Mouse (Mus musculus) forebrain, embryonic 15.5 days (tissue): ENCODE measurements at regions not wholly inside any gene's neighbourhood (a gene's known extent, or its start where the extent isn't known, plus 50 kb on each side); places are given as distances from the start of the nearest gene placed in this dataset.

ENCODE experiments used
- ATAC-seq: fragments of 200-750 bp; cut with Nextera tagmentation; replicated peaks from 2 replicates; pipeline ENCODE4 v1.8.0; 2017; ENCODE audit warnings: mild to moderate bottlenecking, moderate TSS enrichment, moderate library complexity
- H3K27ac ChIP-seq: fragments of 300-500 bp; sonication (generic); replicated peaks from 2 replicates; pipeline ENCODE4 v1.5.1; 2015; ENCODE audit warnings: mild to moderate bottlenecking, inconsistent platforms
- H3K27me3 ChIP-seq: fragments of 300-500 bp; sonication (generic); 2 replicates; pipeline ENCODE4 v1.6.1; 2015; ENCODE audit warnings: inconsistent platforms
- H3K36me3 ChIP-seq: fragments of 300-500 bp; sonication (generic); 2 replicates; pipeline ENCODE4 v1.6.1; 2015; ENCODE audit warnings: mild to moderate bottlenecking, inconsistent platforms
- H3K4me1 ChIP-seq: fragments of 300-500 bp; sonication (generic); 2 replicates; pipeline ENCODE4 v1.6.1; 2015; ENCODE audit warnings: inconsistent platforms
- H3K4me2 ChIP-seq: fragments of 300-500 bp; sonication (generic); replicated peaks from 2 replicates; pipeline ENCODE4 v1.6.1; 2015; ENCODE audit warnings: mild to moderate bottlenecking, inconsistent platforms
- H3K4me3 ChIP-seq: fragments of 300-500 bp; sonication (generic); 2 replicates; pipeline ENCODE4 v1.5.1; 2015; ENCODE audit warnings: mild to moderate bottlenecking, inconsistent platforms
- H3K9ac ChIP-seq: fragments of 300-500 bp; sonication (generic); replicated peaks from 2 replicates; pipeline ENCODE4 v1.6.1; 2015; ENCODE audit warnings: mild to moderate bottlenecking, inconsistent platforms
- H3K9me3 ChIP-seq: fragments of 300-500 bp; sonication (generic); 2 replicates; pipeline ENCODE4 v1.6.1; 2016; ENCODE audit warnings: inconsistent platforms
- WGBS: fragments of 180-500 bp; shearing (Covaris S2); methylation state at CpG from one replicate; pipeline ENCODE4 v1.1.7; 2015; ENCODE audit warnings: mixed read lengths; 5-methylcytosine and 5-hydroxymethylcytosine counted together

DNA sequence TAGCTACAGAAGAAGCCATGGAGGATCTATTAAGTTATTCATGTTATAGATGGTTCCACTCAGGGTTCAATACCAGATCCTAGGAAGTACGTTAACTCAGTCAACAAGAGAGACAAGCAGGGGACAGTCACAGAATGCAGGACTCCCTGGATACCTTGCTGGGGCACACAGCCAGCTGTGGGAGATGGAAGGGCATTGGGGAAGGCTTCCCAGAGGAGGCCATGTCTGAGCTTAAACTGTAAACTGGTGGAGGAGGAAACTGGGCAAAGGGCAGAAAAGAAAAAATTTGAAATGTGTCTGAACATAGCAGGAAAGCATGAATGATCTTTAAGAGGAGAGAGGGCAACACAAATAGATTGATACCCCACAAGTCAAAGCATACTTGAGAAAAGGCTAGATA is 229.5 kb downstream of the Emx2 start:
- Histone ChIP-seq H3K4me1 (no peaks in the 10 kb centered on the region), H3K9me3 (no peaks in the 10 kb centered on the region), H3K27ac (no peak overlapping the region), H3K9ac (no peak overlapping the region), H3K4me3 (no peak overlapping the region), H3K27me3 (no peaks in the 10 kb centered on the region), H3K4me2 (no peak overlapping the region), H3K36me3 (no peaks in the 10 kb centered on the region)
- 88% methylated on average over 1 of the region's 1 CpGs for WGBS
- ATAC-seq = no peak

DNA sequence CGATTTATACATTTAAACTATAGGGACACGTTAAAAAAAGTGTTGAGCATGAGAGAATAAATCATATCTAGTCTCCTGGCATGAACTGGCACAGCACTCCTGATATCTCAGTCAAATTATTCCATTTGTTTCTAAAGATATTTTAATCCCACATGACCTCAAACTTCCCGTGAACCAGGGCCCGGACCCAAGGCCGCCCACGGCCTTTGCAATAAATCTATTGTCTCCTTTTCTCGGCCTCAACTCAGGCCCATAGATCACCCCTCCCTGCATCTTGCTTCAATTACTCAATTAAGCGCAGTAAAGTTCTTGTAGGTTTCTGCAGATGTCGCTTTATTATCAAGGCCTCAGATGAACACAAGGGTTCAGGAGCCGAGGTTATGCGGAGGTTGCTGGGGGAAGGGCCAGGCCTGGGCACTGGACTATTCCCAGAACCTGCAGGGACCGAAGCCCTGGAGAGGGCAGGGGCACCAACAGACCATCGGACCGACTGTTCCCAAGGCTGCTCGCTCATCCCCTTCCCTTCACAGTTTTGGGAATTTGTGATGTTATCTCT is 233.4 kb downstream of the Emx2 start:
- Histone ChIP-seq H3K36me3 (no peaks in the 10 kb centered on the region), H3K4me2 (no peak overlapping the region), H3K4me3 (no peak overlapping the region), H3K27ac (no peak overlapping the region), H3K27me3 (no peaks in the 10 kb centered on the region), H3K9ac (no peak overlapping the region), H3K4me1 (no peaks in the 10 kb centered on the region), H3K9me3 (no peaks in the 10 kb centered on the region)
- 79% methylated on average over 15 of the region's 15 CpGs for WGBS
- ATAC-seq = no peak

DNA sequence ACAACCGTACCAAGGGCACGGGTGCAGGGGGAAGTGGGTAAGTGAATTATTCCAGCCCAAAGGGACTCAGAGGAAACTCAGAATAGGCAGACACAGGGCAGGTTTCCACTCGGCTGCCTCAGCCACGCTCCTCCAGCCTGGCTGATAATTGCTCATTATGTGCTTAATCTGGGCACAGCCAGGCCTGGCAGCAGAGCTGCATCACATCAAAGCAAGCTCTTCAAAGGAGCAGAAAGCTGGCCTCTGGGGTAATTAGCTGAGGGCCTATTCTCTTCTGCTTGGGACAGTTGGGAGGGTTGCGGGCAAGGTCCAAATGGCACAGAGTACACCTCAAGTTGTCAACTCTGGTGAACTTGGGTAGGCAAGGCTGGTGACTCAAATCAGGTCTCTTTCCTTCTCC is 239.5 kb downstream of the Emx2 start:
- H3K36me3 ChIP-seq = no peaks in the 10 kb centered on the region
- peak; percentile 93 for ATAC-seq
- no peaks in the 10 kb centered on the region for H3K27me3 ChIP-seq
- H3K27ac ChIP-seq = no peak overlapping the region
- no peak overlapping the region for H3K4me2 ChIP-seq
- 8% methylated on average over 5 of the region's 5 CpGs for WGBS
- H3K9ac ChIP-seq = no peak overlapping the region
- no peak overlapping the region for H3K4me3 ChIP-seq
- no peaks in the 10 kb centered on the region for H3K9me3 ChIP-seq
- peaks cover 11% of the 10 kb centered on the region for H3K4me1 ChIP-seq

DNA sequence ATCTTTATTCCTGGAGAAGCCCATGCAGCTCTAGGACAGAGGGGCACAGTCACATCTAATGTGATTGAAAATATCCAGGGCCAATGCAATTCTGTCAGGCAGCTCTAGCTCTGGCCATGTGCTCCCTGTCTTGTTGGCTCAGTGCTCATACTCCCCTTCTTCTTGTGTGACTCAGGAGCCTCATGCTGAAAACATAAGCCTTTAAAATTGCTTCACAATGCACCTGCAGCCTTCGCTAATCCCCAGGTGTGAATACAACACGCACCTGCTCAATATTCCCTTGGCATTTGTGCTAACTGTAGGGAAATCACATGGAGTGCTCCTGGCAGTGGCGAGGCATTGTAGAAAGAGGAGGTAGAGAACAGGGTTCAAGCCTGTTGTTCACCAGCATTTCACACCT is 242.0 kb downstream of the Emx2 start:
- Histone ChIP-seq H3K27ac (no peak overlapping the region), H3K27me3 (no peaks in the 10 kb centered on the region), H3K4me1 (peaks cover 11% of the 10 kb centered on the region), H3K9me3 (no peaks in the 10 kb centered on the region), H3K36me3 (no peaks in the 10 kb centered on the region), H3K9ac (no peak overlapping the region), H3K4me2 (no peak overlapping the region), H3K4me3 (no peak overlapping the region)
- no peak for ATAC-seq
- WGBS = 63% methylated on average over 3 of the region's 3 CpGs

DNA sequence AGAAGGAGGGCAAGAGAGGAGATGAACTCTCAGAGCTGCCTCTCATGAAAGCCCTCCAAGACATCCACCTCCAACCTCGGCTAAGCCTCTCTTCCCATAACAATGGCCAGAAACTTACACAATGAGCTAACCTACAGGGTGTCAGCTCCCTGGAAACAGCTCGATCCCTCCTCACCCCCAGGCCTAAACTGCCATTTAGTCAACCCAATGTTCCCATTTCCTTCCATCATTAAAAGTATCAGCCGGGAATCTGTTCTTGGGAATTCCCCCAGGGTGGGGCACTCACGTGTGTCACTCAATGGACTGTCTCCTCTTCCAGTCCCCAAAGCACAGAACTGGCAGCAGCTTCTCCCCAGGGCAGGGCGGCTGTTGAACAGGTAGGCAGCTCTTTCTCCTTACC is 236.3 kb downstream of the Rab11fip2 start:
- Histone ChIP-seq H3K4me2 (no peak overlapping the region), H3K9me3 (no peaks in the 10 kb centered on the region), H3K4me3 (no peak overlapping the region), H3K27me3 (no peaks in the 10 kb centered on the region), H3K4me1 (peaks cover 5% of the 10 kb centered on the region; the same call in 1 of the 2 replicates), H3K9ac (no peak overlapping the region), H3K36me3 (no peaks in the 10 kb centered on the region), H3K27ac (no peak overlapping the region)
- no peak for ATAC-seq
- 45% methylated on average over 5 of the region's 5 CpGs for WGBS

DNA sequence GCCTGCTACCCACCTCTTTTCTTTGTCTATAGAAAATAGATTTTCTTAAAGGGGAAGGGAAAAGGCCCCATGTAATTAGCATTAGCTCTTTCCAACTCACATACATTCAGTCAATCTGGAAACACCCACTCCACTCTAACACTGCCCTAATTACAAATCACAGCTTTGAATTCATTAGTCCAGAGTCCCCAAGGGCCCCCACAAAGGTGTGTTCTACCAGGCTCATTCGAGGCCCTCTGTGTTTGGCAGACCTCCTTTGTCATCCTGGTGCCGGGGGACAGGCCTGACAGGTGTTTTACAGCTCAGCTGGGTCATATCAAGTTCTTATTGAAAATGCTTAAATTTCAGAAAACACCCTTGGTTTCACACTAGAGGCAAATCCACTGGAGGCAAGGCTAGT is 234.3 kb downstream of the Rab11fip2 start:
- H3K36me3 ChIP-seq = no peaks in the 10 kb centered on the region
- H3K9me3 ChIP-seq = no peaks in the 10 kb centered on the region
- 8% methylated on average over 2 of the region's 2 CpGs for WGBS
- no peak overlapping the region for H3K9ac ChIP-seq
- no peak for ATAC-seq
- H3K4me1 ChIP-seq = peaks cover 5% of the 10 kb centered on the region; the same call in 1 of the 2 replicates
- H3K27me3 ChIP-seq = no peaks in the 10 kb centered on the region
- no peak overlapping the region for H3K4me2 ChIP-seq
- H3K4me3 ChIP-seq = no peak overlapping the region
- no peak overlapping the region for H3K27ac ChIP-seq

DNA sequence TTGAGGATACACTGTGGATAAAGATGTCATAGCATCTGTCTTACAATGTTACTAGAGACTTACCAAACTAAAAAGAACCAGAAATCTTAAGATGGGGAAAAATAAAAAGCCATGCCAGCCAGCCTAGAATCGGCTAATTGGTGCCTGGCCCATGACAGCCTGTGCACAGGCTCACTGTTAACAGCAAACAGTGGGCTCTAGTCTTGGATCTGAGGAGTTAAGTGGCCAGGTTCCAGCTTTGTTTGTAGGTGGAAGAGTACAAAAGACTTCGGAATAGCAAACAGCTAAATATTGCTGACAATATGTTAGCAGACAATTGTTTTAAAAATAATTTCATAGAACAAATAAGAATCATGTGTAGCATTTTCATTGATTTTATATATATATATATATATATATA is 228.4 kb downstream of the Rab11fip2 start:
- no peak overlapping the region for H3K4me2 ChIP-seq
- H3K4me3 ChIP-seq = no peak overlapping the region
- H3K36me3 ChIP-seq = no peaks in the 10 kb centered on the region
- 40% methylated on average over 2 of the region's 2 CpGs for WGBS
- no peaks in the 10 kb centered on the region for H3K27me3 ChIP-seq
- ATAC-seq = no peak
- H3K9me3 ChIP-seq = no peaks in the 10 kb centered on the region
- H3K4me1 ChIP-seq = peaks cover 14% of the 10 kb centered on the region; the same call in 1 of the 2 replicates
- no peak overlapping the region for H3K27ac ChIP-seq
- no peak overlapping the region for H3K9ac ChIP-seq

DNA sequence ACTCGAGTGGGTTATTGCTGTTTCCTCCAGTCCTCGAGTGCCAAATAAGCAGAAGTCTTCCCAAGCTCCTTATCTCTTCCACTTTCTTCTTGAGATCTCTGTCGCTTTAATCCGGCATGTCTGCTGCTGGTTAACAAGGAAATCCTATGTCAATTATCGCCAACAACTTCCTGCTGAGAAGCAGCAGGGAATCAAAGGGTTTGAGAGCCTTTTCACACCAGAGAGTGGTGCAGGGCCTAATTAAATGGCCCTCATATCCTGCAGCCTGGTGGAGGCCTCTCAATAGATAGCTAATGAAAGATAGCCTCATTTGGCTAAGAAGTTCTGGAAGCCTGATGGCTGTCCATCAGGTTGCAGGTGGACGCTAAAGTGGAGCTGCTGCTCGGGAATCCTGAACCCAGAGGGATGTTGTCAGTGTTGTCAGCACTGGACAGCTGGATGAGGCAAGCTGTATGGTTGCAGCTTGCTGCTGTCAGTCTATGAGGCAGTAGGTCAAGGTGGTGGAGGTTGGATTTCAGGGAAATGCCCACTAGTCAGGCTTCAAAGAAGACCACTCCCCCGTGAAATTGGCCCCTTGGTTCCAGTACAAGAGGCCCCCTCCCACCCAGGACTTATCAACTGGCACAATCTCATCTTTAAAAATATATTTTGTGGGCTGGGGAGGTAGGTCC is 225.5 kb downstream of the Rab11fip2 start:
- ATAC-seq = no peak

DNA sequence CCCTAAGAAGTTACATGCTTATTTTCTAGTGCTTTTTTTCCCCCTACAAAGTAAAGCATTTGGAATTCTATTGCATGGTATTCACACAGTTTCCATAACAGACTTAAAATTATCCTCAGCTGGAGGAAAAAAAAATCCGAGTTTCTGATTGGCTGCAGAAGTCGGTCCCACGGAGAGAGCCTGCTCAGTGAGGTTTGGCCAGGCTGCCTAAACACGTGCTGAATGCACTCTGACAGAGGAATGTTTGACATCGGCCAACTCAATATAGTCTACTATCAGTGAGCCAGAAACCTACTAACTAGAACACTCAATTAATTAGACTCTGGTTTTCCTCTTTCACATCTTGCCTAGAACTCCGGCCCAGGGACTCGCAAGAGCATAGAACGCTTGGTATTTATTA is 204.9 kb downstream of the Rab11fip2 start:
- H3K36me3 ChIP-seq = no peaks in the 10 kb centered on the region
- H3K4me1 ChIP-seq = no peaks in the 10 kb centered on the region
- no peak for ATAC-seq
- H3K9ac ChIP-seq = no peak overlapping the region
- WGBS = 59% methylated on average over 8 of the region's 8 CpGs
- H3K27ac ChIP-seq = no peak overlapping the region
- no peak overlapping the region for H3K4me2 ChIP-seq
- H3K4me3 ChIP-seq = no peak overlapping the region
- no peaks in the 10 kb centered on the region for H3K27me3 ChIP-seq
- H3K9me3 ChIP-seq = no peaks in the 10 kb centered on the region

More for the DNA sequence above, 225.5 kb downstream of the Rab11fip2 start:
- H3K36me3 ChIP-seq = no peaks in the 10 kb centered on the region
- peaks cover 14% of the 10 kb centered on the region; the same call in 1 of the 2 replicates for H3K4me1 ChIP-seq
- H3K4me3 ChIP-seq = no peak overlapping the region
- 2% methylated on average over 8 of the region's 8 CpGs for WGBS
- H3K9me3 ChIP-seq = no peaks in the 10 kb centered on the region
- H3K27me3 ChIP-seq = no peaks in the 10 kb centered on the region
- no peak overlapping the region for H3K9ac ChIP-seq
- H3K4me2 ChIP-seq = no peak overlapping the region
- H3K27ac ChIP-seq = no peak overlapping the region

DNA sequence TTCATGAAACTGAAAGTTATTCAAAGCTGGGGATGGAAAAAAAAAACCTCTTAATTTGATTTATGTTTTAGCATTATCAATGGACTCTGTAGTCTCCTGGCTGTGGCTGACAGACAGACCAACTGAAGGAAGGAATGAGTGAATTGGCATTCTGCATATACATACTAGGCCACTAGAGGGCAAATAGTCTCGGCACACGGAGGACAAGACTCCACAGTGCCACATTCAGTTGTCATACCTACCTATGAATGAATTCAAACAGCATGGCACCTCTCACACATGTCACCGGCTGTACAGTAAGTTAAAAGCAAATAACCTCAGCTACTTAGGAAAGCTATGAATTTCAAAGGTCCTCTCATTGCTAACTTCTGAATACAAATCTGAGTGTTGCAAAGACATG is 200.5 kb downstream of the Rab11fip2 start:
- 22% methylated on average over 3 of the region's 3 CpGs for WGBS
- no peaks in the 10 kb centered on the region for H3K4me1 ChIP-seq
- ATAC-seq = no peak

DNA sequence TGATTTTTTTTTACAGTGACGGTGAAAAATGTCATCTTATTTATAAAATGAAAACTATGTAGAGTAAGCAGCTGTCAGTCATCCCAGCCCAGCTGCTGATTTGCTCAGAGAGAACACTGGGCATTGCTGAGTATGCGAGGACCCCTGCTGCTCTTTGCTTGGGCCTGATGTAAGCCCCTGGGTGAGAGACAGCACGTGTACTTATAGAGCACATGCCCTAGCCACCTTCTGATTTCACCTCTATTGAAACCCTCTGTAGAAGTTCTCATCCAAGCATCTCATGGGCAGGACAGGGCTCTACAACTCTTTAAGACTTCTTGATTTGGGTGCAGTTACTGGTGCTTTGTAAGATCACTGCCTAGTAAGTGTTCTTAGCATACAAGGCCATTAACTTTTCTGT is 182.2 kb downstream of the Rab11fip2 start:
- ATAC-seq = no peak
- no peak overlapping the region for H3K4me3 ChIP-seq
- no peak overlapping the region for H3K9ac ChIP-seq
- H3K9me3 ChIP-seq = no peaks in the 10 kb centered on the region
- 48% methylated on average over 3 of the region's 3 CpGs for WGBS
- H3K4me1 ChIP-seq = no peaks in the 10 kb centered on the region
- no peaks in the 10 kb centered on the region for H3K36me3 ChIP-seq
- no peaks in the 10 kb centered on the region for H3K27me3 ChIP-seq
- no peak overlapping the region for H3K27ac ChIP-seq
- no peak overlapping the region for H3K4me2 ChIP-seq

More for the DNA sequence above, 200.5 kb downstream of the Rab11fip2 start:
- no peaks in the 10 kb centered on the region; the same call in 1 of the 2 replicates for H3K27me3 ChIP-seq
- no peaks in the 10 kb centered on the region for H3K9me3 ChIP-seq
- H3K27ac ChIP-seq = no peak overlapping the region
- H3K4me3 ChIP-seq = no peak overlapping the region
- no peak overlapping the region for H3K9ac ChIP-seq
- no peaks in the 10 kb centered on the region for H3K36me3 ChIP-seq
- no peak overlapping the region for H3K4me2 ChIP-seq

DNA sequence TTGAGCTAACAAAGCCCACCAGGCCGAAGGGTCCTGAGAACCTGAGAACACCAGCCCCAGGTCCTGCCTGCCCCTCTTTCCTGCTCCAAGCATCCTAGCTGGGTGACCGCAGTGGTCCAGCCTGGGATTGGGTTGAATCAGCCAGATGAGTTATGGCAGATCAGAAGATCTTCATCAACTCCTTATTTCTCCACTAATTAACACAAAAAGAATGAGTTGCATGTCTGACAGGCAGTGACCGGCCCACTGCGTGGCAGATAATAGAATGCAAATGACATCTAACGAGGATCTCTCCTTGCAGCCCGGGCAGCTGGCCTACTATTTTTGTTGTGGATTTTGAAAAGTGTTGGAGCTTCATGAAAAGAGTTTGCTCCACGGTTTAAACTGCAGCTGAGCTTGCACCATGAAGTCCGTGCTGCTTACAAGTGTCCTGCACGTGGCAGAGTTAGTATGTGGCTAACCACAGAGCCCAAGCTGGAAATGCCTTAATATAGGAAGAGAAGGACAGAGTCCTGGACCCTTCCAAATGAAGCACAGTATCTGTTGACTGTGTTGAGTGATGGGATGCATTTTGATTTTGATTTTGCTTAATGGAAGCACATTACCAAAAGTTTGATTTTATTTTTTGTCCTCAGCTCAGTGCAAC is 158.9 kb downstream of the Rab11fip2 start:
- WGBS = 12% methylated on average over 9 of the region's 9 CpGs
- H3K4me2 ChIP-seq = no peak overlapping the region
- H3K9me3 ChIP-seq = no peaks in the 10 kb centered on the region
- no peak overlapping the region for H3K4me3 ChIP-seq
- no peak overlapping the region for H3K9ac ChIP-seq
- H3K4me1 ChIP-seq = peaks cover 13% of the 10 kb centered on the region
- no peaks in the 10 kb centered on the region for H3K36me3 ChIP-seq
- H3K27me3 ChIP-seq = no peaks in the 10 kb centered on the region
- no peak overlapping the region for H3K27ac ChIP-seq
- ATAC-seq = no peak
